Mouse (Mus musculus) brown adipose tissue, adult 24 weeks (tissue): ENCODE results near the gene Ctbp1. TPM values are rescaled to one million over a fixed set of nuclear protein-coding genes. Genes with fewer than 3 reads are reported as not detected.

Experiments used
- H3K27ac ChIP-seq: fragments of 200-500 bp; replicated peaks from 2 replicates; pipeline ENCODE4 v1.5.1; 2012; ENCODE audit warnings: low read depth, mild to moderate bottlenecking, low read length
- H3K4me1 ChIP-seq: fragments of 200-500 bp; 2 replicates; pipeline ENCODE4 v1.6.1; 2012; ENCODE audit warnings: low read length, mixed read lengths; ENCODE audit not compliant: control insufficient read depth, insufficient read depth, insufficient read length
- H3K4me3 ChIP-seq: fragments of 200-500 bp; 2 replicates; pipeline ENCODE4 v1.5.1; 2012; ENCODE audit warnings: low read depth, mild to moderate bottlenecking, low read length, moderate library complexity; ENCODE audit not compliant: insufficient read depth
- polyA plus RNA-seq: library from polyadenylated mRNA; stranded (reverse); fragments of >200 nt; gene quantifications from 2 replicates; pipeline ENCODE4 v1.2.4, GENCODE M21; 2012; ENCODE audit not compliant: missing spikeins, insufficient read depth, insufficient read length

Gene Ctbp1
- polyA plus RNA-seq, 1 experiment, result 75.4 TPM

DNA sequence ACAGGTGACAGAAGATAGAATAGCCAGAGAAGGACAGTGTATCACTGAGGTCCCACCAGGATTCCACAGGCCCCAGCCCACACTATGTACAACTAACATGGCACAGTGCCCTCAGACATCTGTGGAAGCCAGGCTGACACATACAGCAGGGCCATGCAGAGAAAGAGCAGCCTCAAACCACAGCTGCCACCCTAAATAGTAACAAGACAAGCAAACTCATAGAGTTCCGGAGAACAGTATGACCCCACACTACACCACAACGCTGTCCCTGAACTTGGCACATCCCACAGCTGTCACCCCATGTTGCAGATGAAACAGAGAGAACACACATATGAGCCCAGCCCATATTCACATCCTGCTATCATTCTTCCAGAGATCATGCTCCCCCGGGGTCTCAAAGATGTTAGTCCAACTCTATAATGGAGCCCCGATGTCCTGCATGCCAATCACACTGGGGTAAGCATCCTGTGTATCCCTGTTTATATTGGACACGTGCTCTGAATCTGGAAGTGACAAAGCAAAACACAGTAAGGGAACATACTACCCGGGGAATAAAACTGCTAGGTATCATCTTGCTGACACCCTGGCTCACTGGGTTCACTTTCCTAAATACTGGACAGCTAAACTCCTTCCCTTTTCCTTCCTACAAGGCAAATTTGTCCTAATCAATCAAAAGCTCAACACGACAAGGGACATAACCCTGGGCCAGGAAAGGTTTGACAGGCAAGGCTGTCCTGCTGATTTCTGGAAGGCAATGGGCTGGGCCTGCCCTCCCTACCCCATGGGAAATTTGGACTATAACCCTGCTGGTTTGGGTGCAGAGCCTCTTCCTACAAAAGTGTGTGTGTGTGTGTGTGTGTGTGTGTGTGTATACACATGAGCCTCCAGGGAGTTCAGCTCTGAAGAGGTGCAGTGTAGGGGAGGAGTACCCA lies 1.7 kb downstream of the Ctbp1 start:
- peaks cover 27% of the 10 kb centered on the region for H3K4me1 ChIP-seq
- H3K4me3 ChIP-seq, result peak overlapping the region; percentile 94
- peak overlapping the region; percentile 87 for H3K27ac ChIP-seq

- peaks cover 27% of the 10 kb centered on the region for H3K4me1 ChIP-seq
- no peak overlapping the region for H3K4me3 ChIP-seq
- no peak overlapping the region for H3K27ac ChIP-seq
Observed at GRCm38 (mm10) chr5:33272146-33272545, 2.6 kb downstream of the Ctbp1 start.

DNA sequence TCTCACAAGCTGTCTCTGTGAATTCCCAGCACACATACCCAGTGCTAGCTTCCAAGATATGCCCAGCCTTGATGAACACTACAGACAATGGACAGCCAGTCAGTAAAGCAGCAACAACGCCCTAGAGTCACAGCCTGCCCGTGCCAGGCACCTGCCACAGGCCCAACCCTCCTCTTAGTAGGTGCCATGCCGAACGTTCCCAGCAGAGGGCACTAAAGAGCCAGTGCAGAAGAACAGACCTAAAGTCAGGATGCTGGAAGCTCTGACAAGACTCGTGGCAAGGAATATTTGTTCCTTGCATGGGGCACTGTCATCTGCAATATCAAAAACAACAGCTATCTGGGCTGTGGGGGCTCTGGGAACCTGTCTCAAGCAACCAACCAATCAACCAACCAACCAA lies 4.2 kb downstream of the Ctbp1 start:
- H3K4me3 ChIP-seq, result no peak overlapping the region
- H3K4me1 ChIP-seq, result peaks cover 27% of the 10 kb centered on the region
- no peak overlapping the region for H3K27ac ChIP-seq

DNA sequence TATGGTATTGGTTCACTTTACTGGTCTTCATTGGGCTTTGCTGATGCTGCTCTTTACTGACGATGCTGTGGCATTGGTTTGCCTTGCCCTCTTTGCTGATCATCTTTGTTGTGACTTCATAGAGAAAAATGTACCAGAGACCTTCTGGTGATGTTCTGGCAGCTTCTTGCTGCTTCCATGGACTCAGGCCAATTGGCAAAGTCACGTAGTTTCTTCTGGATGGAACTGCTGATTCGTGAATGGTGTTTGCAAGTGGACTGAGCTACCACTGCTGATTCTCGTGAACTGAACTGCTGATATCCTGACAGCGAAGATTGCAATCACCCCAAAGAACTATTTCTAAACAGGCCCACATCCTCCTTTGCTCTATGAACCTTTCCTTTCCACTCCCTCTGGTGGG lies 20.4 kb downstream of the Ctbp1 start:
- no peak overlapping the region for H3K4me3 ChIP-seq
- no peaks in the 10 kb centered on the region for H3K4me1 ChIP-seq
- no peak overlapping the region for H3K27ac ChIP-seq

- Histone ChIP-seq H3K27ac (peak overlapping the region; percentile 81), H3K4me3 (no peak overlapping the region), H3K4me1 (peaks cover 23% of the 10 kb centered on the region)
Observed at GRCm38 (mm10) chr5:33248186-33248585, 26.6 kb downstream of the Ctbp1 start.

GRCm38 (mm10) chr5:33247387-33247786 lies 27.4 kb downstream of the Ctbp1 start:
- H3K27ac ChIP-seq, result peak overlapping the region; percentile 81
- no peak overlapping the region for H3K4me3 ChIP-seq
- peaks cover 23% of the 10 kb centered on the region for H3K4me1 ChIP-seq

DNA sequence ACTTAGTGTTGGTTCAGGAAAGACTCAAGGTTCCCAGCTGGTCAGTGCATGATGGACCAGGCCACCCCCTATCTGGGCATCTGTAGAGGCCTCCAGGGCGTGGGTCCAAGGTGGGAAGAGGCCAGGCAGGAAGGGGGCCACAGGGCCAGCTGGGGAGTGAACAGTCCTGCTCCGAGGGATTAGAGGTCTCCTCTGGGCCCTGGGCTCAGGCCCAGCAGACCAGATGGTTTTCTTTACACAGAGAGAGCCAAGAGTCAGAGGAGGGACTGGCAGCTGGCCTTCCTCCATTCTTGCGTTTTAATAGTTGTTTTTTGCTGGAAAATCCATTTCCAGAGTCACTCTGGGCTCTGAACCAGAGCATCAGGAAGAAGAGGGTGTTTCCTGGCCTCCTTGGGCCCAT lies 29.1 kb downstream of the Ctbp1 start:
- Histone ChIP-seq H3K4me1 (peaks cover 23% of the 10 kb centered on the region), H3K27ac (peak overlapping the region; percentile 81), H3K4me3 (no peak overlapping the region)

DNA sequence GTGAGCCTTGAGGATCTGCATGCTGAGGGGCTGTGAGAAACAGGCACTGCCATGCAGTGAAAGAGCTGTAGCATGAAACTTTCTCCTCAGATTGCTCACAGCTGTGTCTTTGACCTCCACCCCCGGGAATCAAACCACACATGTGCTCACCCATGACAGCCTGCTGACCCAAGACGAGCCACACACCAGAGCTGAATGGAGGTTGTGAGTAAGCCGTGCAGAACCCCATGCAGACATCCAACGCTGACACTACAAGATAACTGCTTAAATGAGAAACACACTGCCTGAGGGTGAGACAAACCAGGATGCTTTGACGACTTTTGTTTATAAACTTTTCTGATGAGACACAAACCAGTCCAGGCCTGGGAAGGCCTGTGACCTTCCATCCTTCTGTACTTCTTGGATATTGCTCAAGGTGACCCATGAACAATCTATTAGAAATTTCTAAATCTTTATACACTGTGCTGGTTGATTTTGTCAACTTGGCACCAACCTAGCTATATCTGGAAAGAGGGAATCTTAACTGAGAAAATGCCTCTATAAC lies 30.3 kb downstream of the Ctbp1 start:
- no peak overlapping the region for H3K27ac ChIP-seq
- no peak overlapping the region for H3K4me3 ChIP-seq
- peaks cover 23% of the 10 kb centered on the region for H3K4me1 ChIP-seq

- Histone ChIP-seq H3K4me1 (peaks cover 5% of the 10 kb centered on the region; the same call in 1 of the 2 replicates), H3K4me3 (no peak overlapping the region), H3K27ac (no peak overlapping the region)
Observed at GRCm38 (mm10) chr5:33239934-33240333, 34.9 kb downstream of the Ctbp1 start.

GRCm38 (mm10) chr5:33239111-33239714 lies 35.6 kb downstream of the Ctbp1 start:
- Histone ChIP-seq H3K27ac (no peak overlapping the region), H3K4me3 (no peak overlapping the region), H3K4me1 (peaks cover under 1% of the 10 kb centered on the region; the same call in 1 of the 2 replicates)

DNA sequence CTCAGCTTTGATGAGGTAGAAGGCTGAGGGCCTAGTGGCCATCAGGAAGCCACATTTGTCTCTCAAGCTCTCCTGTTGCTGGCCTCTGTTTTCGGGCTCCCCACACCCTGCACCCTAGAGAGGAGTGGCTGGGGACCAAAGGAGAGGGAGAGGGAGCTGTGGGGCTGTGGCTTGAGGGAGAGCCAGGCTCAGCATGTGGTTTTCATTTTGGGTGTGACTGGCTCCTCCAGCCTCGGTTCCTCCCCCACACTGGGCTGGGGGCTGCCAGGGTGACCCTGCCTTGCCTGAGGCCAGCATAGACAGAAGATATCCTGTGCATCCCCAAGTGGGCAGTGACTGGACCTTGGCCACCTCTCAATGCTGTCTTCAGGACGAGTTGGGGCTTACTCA lies 36.5 kb downstream of the Ctbp1 start:
- H3K4me3 ChIP-seq, result no peak overlapping the region
- no peaks in the 10 kb centered on the region for H3K4me1 ChIP-seq
- no peak overlapping the region for H3K27ac ChIP-seq

- Histone ChIP-seq H3K4me1 (no peaks in the 10 kb centered on the region), H3K27ac (no peak overlapping the region), H3K4me3 (no peak overlapping the region)
Observed at GRCm38 (mm10) chr5:33237600-33238255, 37.1 kb downstream of the Ctbp1 start.

GRCm38 (mm10) chr5:33234391-33235031 lies 40.3 kb downstream of the Ctbp1 start:
- no peak overlapping the region for H3K27ac ChIP-seq
- H3K4me3 ChIP-seq, result no peak overlapping the region
- H3K4me1 ChIP-seq, result peaks cover 10% of the 10 kb centered on the region

DNA sequence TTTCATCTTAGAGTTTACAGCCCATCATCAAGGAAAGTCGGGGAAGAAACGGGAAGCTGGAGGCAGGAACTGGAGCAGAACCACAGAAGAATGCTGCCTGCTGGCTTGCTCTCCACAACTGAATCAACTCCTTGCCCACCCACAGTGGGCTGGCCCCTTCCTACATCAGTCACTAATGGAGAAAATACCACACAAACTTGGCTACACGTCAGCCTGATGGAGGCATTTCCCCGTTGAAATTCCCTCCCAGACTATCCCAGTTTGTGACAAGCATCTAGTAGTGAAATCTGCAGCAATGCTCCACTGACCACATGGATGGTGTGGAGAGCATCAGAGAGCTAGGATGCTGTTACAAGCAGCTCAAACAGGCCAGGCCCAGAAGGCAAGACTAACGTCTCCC lies 42.0 kb downstream of the Ctbp1 start:
- Histone ChIP-seq H3K4me1 (peaks cover 10% of the 10 kb centered on the region), H3K27ac (no peak overlapping the region), H3K4me3 (no peak overlapping the region)

DNA sequence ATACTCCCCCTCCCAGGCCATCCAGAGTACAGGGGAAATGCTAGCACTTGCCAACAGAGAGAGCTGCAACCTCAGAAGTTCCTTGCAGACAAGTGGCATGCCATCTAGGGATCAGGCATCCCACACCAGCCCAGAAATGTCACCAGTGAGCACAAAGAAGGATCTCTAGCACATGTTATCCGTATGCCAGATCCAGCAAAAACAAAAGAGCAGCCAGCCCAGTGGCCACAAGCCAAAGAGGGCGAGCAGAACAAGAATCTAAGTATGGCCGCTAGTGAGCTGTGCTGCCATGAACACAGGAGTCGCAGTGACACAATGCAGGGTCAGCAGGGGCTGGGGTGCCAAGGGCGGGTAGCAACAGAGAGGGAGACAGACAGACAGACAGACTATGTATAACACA lies 44.5 kb downstream of the Ctbp1 start:
- Histone ChIP-seq H3K4me3 (no peak overlapping the region), H3K27ac (no peak overlapping the region), H3K4me1 (peaks cover 10% of the 10 kb centered on the region)
